In genomic region chr10:39600115-39600514, GRCm38 (mm10) we compare ENCODE assay signal across 15 mouse cellular contexts.
"Had no signal": no experiment of that assay in that cellular context is flagged by ENCODE, and none has a peak within 500 bp of the region (broad histone marks: within the 10 kb centered on the region; RNA-seq: fewer than 3 reads in every experiment).

No protein-coding gene starts in this region.

- ATAC-seq: intestine, postnatal 0 days; liver, embryonic 12.5 days; midbrain, embryonic 16.5 days had no signal

- H3K9me3 ChIP-seq: limb, embryonic 10.5 days; liver, embryonic 12.5 days had no signal

- H3K27me3 ChIP-seq: midbrain, embryonic 12.5 days; neural tube, embryonic 12.5 days had no signal

- H3K27ac ChIP-seq: kidney, postnatal 0 days; limb, embryonic 10.5 days; liver, embryonic 12.5 days; midbrain, embryonic 12.5 days; neural tube, embryonic 12.5 days had no signal

- H3K4me1 ChIP-seq: liver, embryonic 12.5 days had no signal

- H3K36me3 ChIP-seq: limb, embryonic 10.5 days; liver, embryonic 12.5 days; midbrain, embryonic 12.5 days; neural tube, embryonic 12.5 days had no signal

- H3K9ac ChIP-seq: liver, embryonic 12.5 days; lung, embryonic 14.5 days; midbrain, embryonic 12.5 days; neural tube, embryonic 12.5 days had no signal

- DNase-seq: kidney, adult 9 months; kidney, postnatal 36 days; lung, embryonic 14.5 days; lung, postnatal 10 days; lung, postnatal 4 days; retina, postnatal 1 day; thymus, adult 18-20 months; thymus, postnatal 14 days had no signal

- H3K4me3 ChIP-seq: limb, embryonic 10.5 days; liver, embryonic 12.5 days; midbrain, embryonic 12.5 days; neural tube, embryonic 12.5 days had no signal

- H3K4me2 ChIP-seq: liver, embryonic 12.5 days; lung, embryonic 14.5 days; midbrain, embryonic 12.5 days; neural tube, embryonic 12.5 days had no signal
